Mouse (Mus musculus): Measurements from ENCODE around the gene Armcx6.

DNA sequence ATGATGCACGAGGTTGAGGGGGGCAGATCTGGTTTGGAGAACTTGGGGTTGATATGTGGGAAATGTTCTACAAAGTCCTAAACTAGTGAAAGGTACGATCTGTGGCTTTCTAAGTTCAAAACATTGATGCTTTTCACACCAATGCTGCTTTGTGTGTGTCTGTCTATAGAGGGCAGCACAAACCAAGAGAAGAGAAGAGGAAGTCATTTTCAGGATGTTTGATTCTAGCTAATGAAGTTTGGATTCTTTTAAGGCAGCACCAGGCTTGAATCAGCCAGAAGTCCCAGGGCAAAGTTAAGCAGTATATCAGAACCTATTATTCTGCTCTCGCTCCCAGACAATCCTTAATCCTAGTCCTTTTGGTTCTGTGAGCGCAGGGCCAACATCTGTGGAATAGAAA lies 21.4 kb downstream of the Armcx6 start:
- TF ChIP-seq CTCF (IDR thresholded peaks at IDR 0.05; ENCODE audit: extremely low read depth, insufficient read depth, insufficient read length, insufficient replicate concordance) (0 out of 2 replicates have a peak, but pooled peaks have one; percentile 4), POLR2A (IDR thresholded peaks at IDR 0.05; ENCODE audit: low read depth, low read length) (no peak)

Measured in spleen, adult 2 months (tissue).